Mouse (Mus musculus) embryo, embryonic 9.5 days (tissue): Measurements from ENCODE around the gene Utf1.

ENCODE experiments used
- DNase-seq: peaks from one replicate; pipeline ENCODE4 v3.0.0-alpha.2; 2017; ENCODE audit errors: extremely low spot score

The Utf1 gene

DNA sequence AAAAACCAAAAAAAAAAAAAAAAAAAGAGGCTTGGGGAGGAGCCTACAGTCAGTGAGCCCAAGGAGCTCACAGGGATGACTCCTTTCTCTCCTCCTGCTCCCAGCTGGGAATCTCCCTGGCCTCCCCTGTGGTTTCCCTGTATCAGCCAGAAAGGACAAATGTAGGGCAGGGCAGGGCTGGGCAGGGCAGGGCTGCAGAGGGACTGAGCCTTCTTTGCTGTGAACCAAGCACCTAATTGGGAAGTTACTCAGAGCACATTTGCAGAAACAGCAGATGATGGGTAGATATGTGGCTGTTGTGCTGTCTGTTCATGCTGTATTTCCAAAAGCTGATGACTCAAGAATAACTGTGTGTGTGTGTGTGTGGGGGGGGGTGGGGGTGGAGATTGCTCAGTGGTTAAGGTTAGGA, 29.3 kb downstream of the Utf1 start:
- no peak for DNase-seq

DNA sequence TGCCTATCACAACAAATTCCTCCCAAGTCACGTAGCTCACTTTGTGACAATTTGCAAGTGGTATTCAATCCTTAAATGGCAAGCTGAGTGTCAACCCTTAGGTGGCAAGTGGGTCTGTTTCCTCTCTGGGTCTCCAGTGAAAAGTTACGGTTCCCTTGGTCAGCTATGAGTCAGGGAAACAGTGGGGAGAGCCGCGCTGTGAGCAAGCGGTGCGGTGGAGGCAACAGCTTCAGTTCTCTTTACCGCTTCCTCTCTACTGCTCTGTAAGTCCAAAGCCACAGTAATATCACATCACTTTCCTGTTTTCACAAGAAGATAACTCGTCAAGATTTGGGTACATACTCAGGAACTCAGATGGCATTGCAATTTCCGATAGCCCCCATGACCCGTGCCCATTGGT, 30.7 kb downstream of the Utf1 start:
- DNase-seq: no peak

DNA sequence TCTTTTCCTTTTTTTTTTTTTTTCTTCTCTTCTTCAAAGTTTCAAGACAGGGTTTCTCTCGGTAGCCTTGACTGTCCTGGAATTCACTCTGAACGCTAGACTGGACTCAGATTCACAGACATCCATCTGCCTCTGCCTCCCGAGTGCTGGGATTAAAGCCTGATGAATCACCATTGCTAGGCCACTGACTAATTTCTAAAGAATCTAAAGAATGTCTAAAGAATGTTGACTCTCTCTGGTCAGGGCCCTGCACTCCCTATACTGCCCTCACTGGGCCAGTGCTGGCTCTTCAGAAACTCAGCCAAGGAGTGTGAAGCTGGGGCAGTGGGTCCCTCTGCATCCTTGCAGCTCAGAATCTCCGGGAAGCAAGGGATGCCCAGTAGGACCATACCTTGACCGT, 31.9 kb downstream of the Utf1 start:
- DNase-seq: no peak

DNA sequence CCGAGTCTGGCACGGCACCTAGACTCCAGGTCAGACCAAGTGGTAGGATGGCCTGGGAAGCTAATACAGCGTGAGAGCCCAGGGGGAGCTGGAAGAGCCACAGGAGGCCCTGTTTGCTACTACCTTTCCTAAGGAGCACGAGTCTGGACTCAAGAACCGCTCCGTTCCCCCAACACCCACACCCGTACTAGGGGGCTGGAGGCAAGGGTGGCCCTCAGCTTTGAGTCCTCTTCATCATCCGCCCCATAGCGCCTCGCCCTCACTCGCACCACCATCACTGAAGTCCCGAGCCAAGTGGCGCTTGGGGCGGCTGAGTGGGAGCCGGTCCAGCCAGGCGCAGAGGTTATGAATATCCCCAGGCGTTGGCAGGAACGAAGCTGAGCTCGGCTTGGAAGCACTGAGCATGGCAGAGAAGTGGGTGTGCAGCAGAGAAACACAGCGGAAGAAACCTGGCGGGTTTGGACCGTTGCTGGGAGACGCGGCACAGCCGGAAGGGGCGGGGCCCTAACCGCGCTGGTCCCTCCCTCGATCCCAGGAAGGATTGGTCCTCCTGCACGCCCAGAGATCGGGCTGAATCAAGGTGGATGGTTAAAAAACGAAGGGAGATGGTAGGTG, 34.8 kb downstream of the Utf1 start, which contains the start of gene 6430531B16Rik:
Gene 6430531B16Rik, minus strand, starts transcription at position 478 of the 615 bp plus-strand sequence.
- DNase-seq: peak; percentile 77

DNA sequence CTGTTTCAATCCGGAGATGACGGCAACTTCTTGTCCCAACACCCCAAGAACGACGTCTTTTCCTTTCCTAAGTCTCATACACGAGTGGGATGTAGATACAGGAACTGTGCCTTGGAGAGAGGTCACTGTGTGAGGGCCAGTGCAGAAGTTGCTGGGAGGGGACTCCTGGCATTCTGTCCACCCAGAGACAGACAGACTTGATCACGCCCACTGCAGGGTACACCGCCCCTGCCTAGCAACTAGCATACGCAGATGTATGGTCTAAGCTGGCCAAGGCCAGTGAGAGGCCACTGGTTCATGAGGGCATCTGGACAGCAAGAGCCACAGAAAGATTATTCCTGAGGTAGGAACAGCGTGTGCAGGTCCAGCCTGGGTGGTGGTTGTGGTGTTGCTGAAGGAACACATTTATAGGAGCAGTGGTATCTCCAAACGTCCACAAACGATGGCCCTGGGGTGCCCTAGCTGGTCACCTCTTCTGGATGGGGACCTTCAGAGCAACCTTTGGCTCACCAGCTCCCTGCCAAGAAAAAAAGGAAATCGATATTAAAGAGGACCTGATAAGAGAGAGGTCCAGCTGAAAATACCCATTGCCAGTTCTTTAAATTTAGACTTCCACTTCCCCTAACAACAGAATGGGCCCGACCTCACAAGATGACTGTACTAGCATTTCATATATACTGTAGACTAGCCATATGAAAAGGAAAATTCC, 35.6 kb downstream of the Utf1 start:
- no peak for DNase-seq

DNA sequence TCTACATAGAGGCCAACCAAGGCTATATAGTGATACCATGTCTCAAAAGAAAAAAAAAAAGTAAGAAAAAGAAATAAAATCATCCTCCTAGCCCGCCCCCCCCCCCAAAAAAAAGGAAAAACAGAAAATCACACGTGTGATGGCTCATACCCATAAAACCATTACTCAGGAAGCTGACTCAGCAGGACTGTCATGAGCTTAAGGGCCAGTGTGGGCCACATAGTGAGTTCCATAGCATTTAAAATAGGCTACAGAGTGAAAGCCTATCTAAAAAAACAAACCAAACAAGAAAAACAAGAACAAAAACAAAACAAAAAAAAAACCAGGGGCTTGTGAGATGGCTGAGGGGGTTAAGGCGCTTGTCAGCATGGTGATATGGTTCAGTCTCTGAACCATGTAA, 37.2 kb downstream of the Utf1 start:
- DNase-seq: no peak

DNA sequence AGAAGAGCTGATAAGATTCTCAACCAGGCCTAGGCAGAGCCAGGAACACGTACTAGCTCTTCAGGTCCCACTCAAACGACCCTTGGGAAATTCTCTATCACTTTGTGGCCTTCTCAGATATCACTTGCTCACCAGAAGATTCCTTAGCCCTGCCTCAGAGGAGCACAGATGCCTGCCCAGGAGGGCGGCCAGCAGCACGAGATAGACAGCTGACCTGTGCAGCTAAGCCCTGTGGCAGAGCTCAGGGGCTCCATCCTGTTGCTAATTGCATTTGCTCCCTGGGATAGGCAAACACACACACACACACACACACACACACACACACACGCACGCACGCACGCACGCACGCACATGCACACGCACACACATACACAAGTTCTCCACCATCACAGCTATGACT, 38.5 kb downstream of the Utf1 start:
- no peak for DNase-seq

DNA sequence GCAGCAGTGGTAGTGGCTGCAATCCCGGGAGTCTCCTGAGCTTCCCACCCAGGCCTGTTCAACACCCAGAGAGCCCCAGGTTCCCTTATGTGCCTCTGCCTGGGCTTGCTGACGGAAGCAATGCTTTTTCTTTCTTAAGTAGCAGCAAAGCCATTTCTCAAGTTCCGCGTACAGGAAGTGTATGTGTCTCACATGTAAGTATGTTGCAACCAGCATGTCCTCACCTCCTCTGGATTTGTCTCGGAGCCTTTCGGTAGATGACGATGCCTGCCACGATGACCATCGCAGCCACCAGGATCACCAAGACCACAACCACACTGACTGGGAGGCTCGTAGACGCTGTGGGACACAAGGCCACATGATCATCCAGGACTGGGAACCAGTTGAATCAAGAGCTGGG, 40.9 kb downstream of the Utf1 start:
- DNase-seq: no peak

DNA sequence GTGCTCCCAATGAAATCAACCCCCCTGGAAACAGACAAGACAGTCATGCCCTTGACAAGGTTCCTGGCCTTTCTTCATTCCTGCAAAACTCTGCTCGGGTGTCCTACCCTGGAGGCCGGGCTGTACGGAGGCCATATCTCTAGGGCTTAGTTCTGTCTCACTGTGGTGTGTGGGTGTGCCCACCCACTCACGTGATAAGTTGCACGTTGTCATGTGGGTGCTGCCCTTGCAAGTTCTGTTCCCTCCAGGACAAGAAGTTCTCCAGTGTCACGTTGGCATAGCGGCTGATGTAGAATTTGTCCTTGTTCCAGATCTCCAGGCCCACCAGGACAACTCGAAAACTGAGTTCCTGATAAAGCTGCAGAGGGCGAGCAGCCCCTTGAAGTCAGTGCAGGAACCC, 44.7 kb downstream of the Utf1 start:
- DNase-seq: no peak

DNA sequence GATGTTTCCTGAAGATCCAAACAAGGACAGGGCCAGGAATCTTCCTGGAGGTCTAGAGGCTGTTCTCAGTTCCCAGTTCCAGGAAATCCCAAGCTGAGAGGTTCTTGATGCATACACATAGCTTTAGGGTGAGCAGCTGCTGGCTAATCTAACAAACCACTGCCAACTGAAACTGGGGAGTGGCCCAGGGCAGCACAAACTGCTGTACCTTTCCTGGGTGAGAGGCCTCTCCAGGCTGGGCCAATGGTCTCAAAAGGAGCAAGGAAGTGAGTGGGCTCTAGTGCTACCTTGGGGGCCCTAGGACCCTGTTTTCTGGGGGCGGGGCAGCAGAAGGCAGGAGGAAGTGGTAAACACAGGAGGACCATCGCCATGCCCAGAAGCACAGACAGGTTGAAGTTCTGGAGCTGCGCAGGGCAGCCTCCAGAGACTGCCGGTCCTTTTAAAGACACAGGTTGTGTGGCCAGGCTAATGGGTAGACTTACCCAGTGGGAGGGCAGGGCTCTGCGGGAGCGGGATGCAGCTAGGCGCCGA, 47.3 kb downstream of the Utf1 start:
- DNase-seq: no peak

DNA sequence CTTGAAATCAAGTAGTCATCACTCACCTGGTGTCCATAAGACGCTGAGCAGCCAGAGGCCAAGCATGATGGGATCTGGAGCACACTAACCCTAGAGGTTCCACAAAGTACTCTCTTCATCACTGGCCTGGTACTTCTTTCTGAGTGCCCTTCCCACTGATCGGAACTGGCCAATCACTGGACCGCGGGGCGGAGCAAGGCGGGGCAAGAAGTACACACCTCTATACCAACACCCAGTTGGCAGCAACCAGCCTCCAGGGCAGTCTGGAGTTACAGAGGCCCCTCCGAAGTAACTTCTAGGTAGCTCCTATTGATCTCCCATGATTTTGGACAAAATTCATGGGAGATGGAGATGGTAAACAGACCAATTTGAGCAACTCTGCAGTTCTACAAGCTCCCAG, 48.8 kb downstream of the Utf1 start, which contains the start of gene Adam8:
Gene Adam8, minus strand, starts transcription at position 157 of the 400 bp plus-strand sequence.
- DNase-seq: peak; percentile 16

DNA sequence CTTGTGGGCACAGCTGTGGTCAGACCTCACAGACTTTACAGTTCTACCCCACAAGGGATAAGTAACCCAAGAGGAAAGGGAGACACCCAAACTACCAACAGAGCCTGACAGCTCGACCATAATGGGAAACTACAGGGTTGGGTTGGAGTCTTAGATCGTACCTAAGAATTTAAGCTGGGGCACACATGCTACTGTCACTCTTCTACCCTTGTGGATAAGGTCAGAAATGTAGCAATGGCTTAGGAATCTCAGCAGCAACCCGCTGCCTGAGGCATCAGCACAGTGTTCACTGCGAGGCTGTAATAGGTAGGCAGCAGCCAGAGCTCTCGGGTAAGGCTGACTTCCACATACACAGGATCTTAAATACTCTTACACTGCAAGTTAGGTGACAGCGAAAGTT, 49.9 kb downstream of the Utf1 start:
- no peak for DNase-seq

DNA sequence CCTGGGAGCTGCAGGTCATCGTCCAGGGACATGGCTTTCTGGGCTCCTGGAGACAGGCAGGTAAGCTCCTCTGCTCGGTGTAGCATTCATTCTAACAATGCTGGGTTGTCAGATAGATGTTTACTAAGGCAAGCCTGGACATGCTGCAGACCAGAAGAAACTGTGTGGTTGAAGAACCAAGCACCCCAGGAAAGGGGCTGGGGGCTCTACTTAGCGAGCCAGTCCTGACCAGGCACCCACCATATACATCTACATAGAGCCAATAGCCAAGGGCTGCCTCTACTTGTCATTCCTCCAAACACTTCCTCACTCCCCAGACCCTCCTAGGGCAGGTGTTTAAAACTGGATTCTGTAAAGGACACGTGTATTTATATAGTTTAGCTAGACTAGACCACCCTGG, 50.6 kb downstream of the Utf1 start:
- DNase-seq: no peak

DNA sequence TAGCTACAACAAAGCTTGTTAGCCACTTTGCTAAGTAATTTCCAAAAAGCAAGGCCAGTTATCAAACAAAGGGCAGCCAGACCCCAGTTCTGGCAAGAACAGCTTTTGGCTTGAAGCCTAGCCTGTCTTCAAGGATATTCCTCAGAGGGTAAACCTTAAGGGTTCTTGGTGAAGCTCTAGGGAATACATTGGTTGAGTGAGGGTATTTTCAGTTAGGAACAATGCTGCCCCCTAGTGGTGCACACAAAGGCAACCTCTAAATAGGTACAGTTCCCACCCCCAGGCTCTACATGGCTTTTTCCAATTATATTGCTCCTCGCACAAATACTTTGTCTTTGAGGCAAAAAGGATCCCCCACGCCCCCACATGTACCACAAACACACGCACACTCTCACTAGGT, 51.1 kb downstream of the Utf1 start:
- peak; percentile 55 for DNase-seq
